Mouse (Mus musculus): ENCODE measurements around the gene Acp2.

DNA sequence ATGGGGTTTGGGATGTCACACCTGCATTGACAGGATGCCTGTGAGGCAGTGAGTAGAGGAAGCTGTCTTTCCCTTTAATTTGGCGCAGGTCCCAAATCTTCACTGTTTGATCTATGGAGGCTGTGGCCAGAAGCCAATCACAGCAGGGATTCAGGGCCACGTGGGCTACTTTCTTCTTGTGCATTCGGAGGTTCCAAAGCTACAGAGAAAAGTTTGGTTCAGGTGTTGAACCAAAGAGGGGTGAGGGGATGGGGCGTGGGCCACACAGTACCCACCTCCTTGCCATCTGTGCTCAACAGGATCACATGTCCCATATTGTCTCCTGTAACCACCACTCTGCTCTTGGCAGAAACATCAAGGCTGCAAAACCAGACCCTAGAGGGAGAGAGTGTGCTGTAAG lies 14.3 kb downstream of the Acp2 start:
- no peak for TF ChIP-seq CTCF (IDR thresholded peaks at IDR 0.05; ENCODE audit: low read depth, low read length)
- TF ChIP-seq POLR2AphosphoS5 (IDR thresholded peaks at IDR 0.05; ENCODE audit: insufficient replicate concordance, low read depth, low read length) = no peak
- TF ChIP-seq GATA2 (IDR thresholded peaks at IDR 0.05; ENCODE audit: borderline replicate concordance, low read depth, low read length) = no peak
- no peak for TF ChIP-seq GATA1 (IDR thresholded peaks at IDR 0.05; ENCODE audit: borderline replicate concordance, low read length)
